Mouse (Mus musculus) ES-Bruce4 (cell line): ENCODE measurements at regions not wholly inside any gene's neighbourhood (a gene's known extent, or its start where the extent isn't known, plus 50 kb on each side); places are given as distances from the start of the nearest gene placed in this dataset.

Source experiments
- CTCF ChIP-seq: IDR thresholded peaks from one replicate; pipeline ENCODE4 v1.8.1; 2011; ENCODE audit warnings: low read depth, low read length
- EP300 ChIP-seq: IDR thresholded peaks from 2 replicates; pipeline ENCODE4 v1.6.1; 2011; ENCODE audit warnings: low read depth, low read length; ENCODE audit not compliant: insufficient read depth

DNA sequence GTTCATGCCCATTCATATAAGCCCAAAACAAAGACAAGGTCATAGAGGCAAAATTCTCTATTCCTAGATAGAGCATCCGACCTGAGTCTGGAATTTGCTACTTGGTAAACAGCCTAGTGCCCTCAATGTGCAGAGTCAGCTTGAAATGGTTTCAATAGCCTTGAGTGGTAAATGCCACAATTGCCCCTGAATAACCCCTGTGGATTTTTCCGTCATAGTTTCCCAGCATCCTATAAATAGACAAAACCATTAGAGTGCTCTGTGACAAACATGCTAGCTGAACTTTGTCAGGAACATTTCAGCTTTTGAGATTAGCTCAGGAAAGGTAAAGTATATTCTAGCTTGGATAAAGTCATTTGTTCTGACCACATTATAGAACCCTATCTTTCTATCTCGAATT is 727.0 kb upstream of the Tbl1xr1 start:
- no peak for TF ChIP-seq CTCF
- TF ChIP-seq EP300, result no peak
